Mouse (Mus musculus): ENCODE data around the gene Galnt5. TPM values are rescaled to one million over a fixed set of nuclear protein-coding genes. Genes with fewer than 3 reads are reported as not detected.

Gene Galnt5
- polyA plus RNA-seq, 1 experiment from 2014 or later, result 0.16 TPM

DNA sequence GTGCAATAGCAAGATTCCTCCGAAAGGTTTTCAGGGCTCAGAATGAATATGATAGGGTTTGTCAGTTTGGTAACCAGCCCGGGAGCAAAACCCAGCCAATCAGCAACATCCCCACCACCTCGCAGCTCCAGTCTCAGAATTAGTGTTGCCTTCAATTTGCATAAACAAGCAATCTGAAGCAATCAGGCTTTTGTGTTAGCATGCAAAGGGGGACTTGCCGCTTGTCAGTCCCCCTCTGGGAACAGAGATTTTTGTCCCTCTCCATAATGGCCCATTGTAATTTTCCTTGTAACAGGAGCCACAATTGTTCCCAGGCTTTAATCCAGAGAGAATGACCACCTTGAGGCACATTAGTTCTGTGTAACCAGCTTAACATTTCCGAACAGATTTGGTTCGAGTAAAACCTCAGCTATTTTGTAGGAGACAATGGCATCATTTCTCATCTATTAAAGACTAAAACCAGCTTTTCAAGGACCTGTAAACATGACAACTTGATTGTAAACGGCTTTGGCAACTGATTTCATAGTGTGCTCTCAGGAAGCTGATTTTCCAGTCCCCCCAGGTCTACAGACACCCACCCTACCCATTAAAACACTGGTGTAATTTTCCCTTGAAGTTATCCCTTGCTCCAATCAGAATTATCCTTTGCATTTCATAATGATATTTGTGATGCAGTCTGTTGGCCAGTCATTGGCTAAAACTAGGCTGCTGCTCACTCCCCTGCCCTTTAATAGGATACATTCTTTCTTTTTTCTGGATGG is 55.3 kb downstream of the Galnt5 start, which contains the start of gene Ermn:
Gene Ermn, minus strand, starts transcription at position 44 of the 761 bp plus-strand sequence.
- H3K36me3 ChIP-seq (replicated peaks), result no peaks in the 10 kb centered on the region
- DNase-seq (ENCODE audit: extremely low spot score, low spot score), result peak; percentile 37
- H3K4me1 ChIP-seq, result peaks cover 31% of the 10 kb centered on the region
- 6% methylated on average over 7 of the region's 7 CpGs for WGBS
- H3K27ac ChIP-seq, result no peak within 1 kb of the TSS
- peak within 1 kb of the TSS; percentile 18; the same call in 1 of the 2 replicates for H3K4me3 ChIP-seq
- H3K27me3 ChIP-seq (ENCODE audit: poor library complexity, severe bottlenecking), result peaks cover 42% of the 10 kb centered on the region
- no peaks in the 10 kb centered on the region for H3K9me3 ChIP-seq

DNA sequence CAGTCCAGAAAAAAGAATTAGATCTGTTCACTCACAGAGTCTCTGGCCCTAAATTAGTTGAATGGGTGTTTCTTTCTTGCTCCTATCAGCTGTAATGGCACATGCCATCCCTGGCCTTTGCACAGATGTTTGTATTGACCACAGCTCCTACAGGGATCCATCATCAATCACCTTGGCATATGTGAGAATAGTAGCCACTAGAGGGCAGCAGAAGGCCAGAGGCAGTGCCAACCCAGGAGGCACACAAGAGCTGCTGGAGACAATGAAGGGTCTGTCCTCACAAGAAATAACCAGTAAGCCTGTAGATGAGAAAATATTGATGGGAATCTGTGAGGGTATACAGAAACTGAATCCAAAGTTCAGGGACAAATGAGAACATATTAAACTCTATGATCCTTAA is 57.7 kb downstream of the Galnt5 start:
- no peaks in the 10 kb centered on the region for H3K36me3 ChIP-seq (replicated peaks)
- H3K4me1 ChIP-seq, result peaks cover 30% of the 10 kb centered on the region
- H3K4me3 ChIP-seq, result no peak overlapping the region
- peak; percentile 55 for DNase-seq (ENCODE audit: extremely low spot score, low spot score)
- no peak overlapping the region for H3K27ac ChIP-seq
- H3K9me3 ChIP-seq, result no peaks in the 10 kb centered on the region
- peaks cover 36% of the 10 kb centered on the region for H3K27me3 ChIP-seq (ENCODE audit: poor library complexity, severe bottlenecking)

- Histone ChIP-seq H3K9me3 (no peaks in the 10 kb centered on the region), H3K4me3 (no peak overlapping the region), H3K36me3 (replicated peaks) (no peaks in the 10 kb centered on the region), H3K27ac (no peak overlapping the region), H3K27me3 (ENCODE audit: poor library complexity, severe bottlenecking) (no peaks in the 10 kb centered on the region), H3K4me1 (no peaks in the 10 kb centered on the region)
- DNase-seq (ENCODE audit: extremely low spot score, low spot score), result no peak
- 76% methylated on average over 1 of the region's 1 CpGs for WGBS
Measured at GRCm38 (mm10) chr2:58079849-58080248, 82.2 kb downstream of the Galnt5 start.

- no peak for DNase-seq (ENCODE audit: extremely low spot score, low spot score)
- Histone ChIP-seq H3K4me1 (no peaks in the 10 kb centered on the region), H3K4me3 (no peak overlapping the region), H3K27ac (no peak overlapping the region), H3K27me3 (ENCODE audit: poor library complexity, severe bottlenecking) (no peaks in the 10 kb centered on the region), H3K36me3 (replicated peaks) (no peaks in the 10 kb centered on the region), H3K9me3 (no peaks in the 10 kb centered on the region)
- WGBS, result 83% methylated on average over 1 of the region's 1 CpGs
Measured at GRCm38 (mm10) chr2:58086420-58086819, 88.7 kb downstream of the Galnt5 start.

GRCm38 (mm10) chr2:58094818-58095217 is 97.1 kb downstream of the Galnt5 start:
- 32% methylated on average over 1 of the region's 1 CpGs for WGBS
- no peaks in the 10 kb centered on the region for H3K36me3 ChIP-seq (replicated peaks)
- peaks cover 23% of the 10 kb centered on the region for H3K4me1 ChIP-seq
- no peak for DNase-seq (ENCODE audit: extremely low spot score, low spot score)
- H3K4me3 ChIP-seq, result no peak overlapping the region
- H3K27me3 ChIP-seq (ENCODE audit: poor library complexity, severe bottlenecking), result no peaks in the 10 kb centered on the region
- peak overlapping the region; percentile 48; the same call in 1 of the 2 replicates for H3K27ac ChIP-seq
- no peaks in the 10 kb centered on the region for H3K9me3 ChIP-seq

Other genes starting within 250 kb of the Galnt5 start
- 1.3 and 2.2 TPM in 2 replicates for gene Ermn, start 55.0 kb downstream of the Galnt5 start, polyA plus RNA-seq (2016; fragmentation: Nextera tagmentation; extraction: Ambion mirVana)
- 0.17 and 0.21 TPM in 2 replicates for gene Cytip, start 197.6 kb downstream of the Galnt5 start, polyA plus RNA-seq (2016; fragmentation: Nextera tagmentation; extraction: Ambion mirVana)